Mouse (Mus musculus): Measurements from ENCODE around the gene Ric8a.

- TF ChIP-seq POLR2A (IDR thresholded peaks at IDR 0.05; ENCODE audit: borderline replicate concordance, low read depth, low read length): no peak
- TF ChIP-seq CTCF (IDR thresholded peaks at IDR 0.05; ENCODE audit: low read depth, low read length): no peak
Observed at GRCm38 (mm10) chr7:140858746-140859145, 2.0 kb downstream of the Ric8a start.
